Mouse (Mus musculus): Measurements from ENCODE around the gene Lrrc4c.

GRCm38 (mm10) chr2:97361235-97361634, 1043.3 kb downstream of the Lrrc4c start:
- no peak for TF ChIP-seq POLR2A (IDR thresholded peaks at IDR 0.05; ENCODE audit: extremely low read depth, insufficient read depth, low read length)
- no peak for TF ChIP-seq CTCF (IDR thresholded peaks at IDR 0.05; ENCODE audit: extremely low read depth, insufficient read depth, low read length)
